Mouse (Mus musculus): ENCODE results near the gene Arhgap32. TPM values are rescaled to one million over a fixed set of nuclear protein-coding genes. Genes with fewer than 3 reads are reported as not detected.

Arhgap32 gene
- total RNA-seq, 2 experiments from 2014 or later = 183 to 196 TPM

Small RNA genes within 50 kb of the gene (microRNA-seq; reads per million reads assigned to microRNA genes)
- gene Gm44453 = 0 reads per million in 2 experiments

Other genes starting within 250 kb of the Arhgap32 start
- gene Barx2, start 202.7 kb upstream of the Arhgap32 start, total RNA-seq (2021) = 1 to 10 TPM; 1.9 to 2.3 TPM
- gene Kcnj5, start 228.2 kb downstream of the Arhgap32 start, total RNA-seq (2021) = 1 to 10 TPM; 1.0 to 1.3 TPM

All from layer of hippocampus, postnatal 10 days (tissue).